Mouse (Mus musculus) MEL (cell line): ENCODE measurements around the gene Galns. TPM values are rescaled to one million over a fixed set of nuclear protein-coding genes. Genes with fewer than 3 reads are reported as not detected.
A peak's percentile ranks its signal among the peaks of the same experiment; 100 is the strongest.

ENCODE experiments used
- DNase-seq: peaks from one replicate; pipeline ENCODE4 v3.0.0; 2011; ENCODE audit warnings: low read depth, low spot score
- H3K27ac ChIP-seq: 2 replicates; pipeline ENCODE4 v1.5.1; 2012; ENCODE audit warnings: low read depth, mild to moderate bottlenecking, control low read depth, low read length, moderate library complexity; ENCODE audit not compliant: control insufficient read depth
- H3K27me3 ChIP-seq, 2 experiments: fragments of 150-350 bp in 1 of 2; sonication (generic) in 1 of 2; 2 replicates each; pipeline ENCODE4 v1.6.1; 2012; ENCODE audit warnings: low read length in 2 of 2, mild to moderate bottlenecking in 2 of 2, improper control_type of control experiment in 1 of 2, moderate library complexity in 1 of 2; ENCODE audit not compliant: insufficient read depth in 2 of 2, control insufficient read depth in 1 of 2
- H3K36me3 ChIP-seq, 2 experiments: 2 replicates each; pipeline ENCODE4 v1.6.1; 2012 to 2014; ENCODE audit warnings: low read length in 2 of 2, improper control_type of control experiment in 1 of 2, inconsistent platforms in 1 of 2, mild to moderate bottlenecking in 1 of 2; ENCODE audit not compliant: insufficient read depth in 2 of 2, control insufficient read depth in 1 of 2
- H3K4me1 ChIP-seq, 2 experiments: fragments of 150-350 bp in 1 of 2; sonication (generic) in 1 of 2; 2 replicates each; pipeline ENCODE4 v1.6.1; 2012; ENCODE audit warnings: low read length in 2 of 2, improper control_type of control experiment in 1 of 2, mild to moderate bottlenecking in 1 of 2; ENCODE audit not compliant: insufficient read depth in 2 of 2, control insufficient read depth in 1 of 2
- H3K4me3 ChIP-seq, 2 experiments: fragments of 150-350 bp in 1 of 2; sonication (generic) in 1 of 2; 2 replicates each; pipeline ENCODE4 v1.5.1; 2012; ENCODE audit warnings: low read depth in 2 of 2, low read length in 2 of 2, mild to moderate bottlenecking in 2 of 2, moderate library complexity in 2 of 2, control low read depth in 1 of 2, improper control_type of control experiment in 1 of 2; ENCODE audit not compliant: control insufficient read depth in 1 of 2, insufficient read depth in 1 of 2
- H3K79me2 ChIP-seq: 2 replicates; pipeline ENCODE4 v1.6.1; 2012; ENCODE audit warnings: mild to moderate bottlenecking, low read length, moderate library complexity; ENCODE audit not compliant: control insufficient read depth, poor library complexity, insufficient read depth
- H3K9ac ChIP-seq: 2 replicates; pipeline ENCODE4 v1.6.1; 2012; ENCODE audit warnings: low read depth, mild to moderate bottlenecking, control low read depth, low read length, moderate library complexity; ENCODE audit not compliant: control insufficient read depth, poor library complexity, severe bottlenecking
- H3K9me3 ChIP-seq: fragments of 150-350 bp; sonication (generic); replicated peaks from 2 replicates; pipeline ENCODE4 v1.6.1; 2012; ENCODE audit warnings: mild to moderate bottlenecking, low read length, improper control_type of control experiment, moderate library complexity; ENCODE audit not compliant: insufficient read depth
- CTCF ChIP-seq, 3 experiments: IDR thresholded peaks in 2 of 3; conservative IDR thresholded peaks in 1 of 3; 2 replicates each; pipeline ENCODE4 v1.5.1; 2011 to 2012; ENCODE audit warnings: low read length in 3 of 3, low read depth in 2 of 3, mild to moderate bottlenecking in 2 of 3, improper control_type of control experiment in 1 of 3, inconsistent platforms in 1 of 3, mixed read lengths in 1 of 3, moderate library complexity in 1 of 3; ENCODE audit not compliant: control insufficient read depth in 1 of 3, insufficient read depth in 1 of 3, poor library complexity in 1 of 3, severe bottlenecking in 1 of 3
- E2F4 ChIP-seq: IDR thresholded peaks from 2 replicates; pipeline ENCODE4 v1.6.1; 2011; ENCODE audit warnings: low read depth, low read length, improper control_type of control experiment, borderline replicate concordance
- ELF1 ChIP-seq: IDR thresholded peaks from 2 replicates; pipeline ENCODE4 v1.6.1; 2014; ENCODE audit warnings: low read depth, mild to moderate bottlenecking, inconsistent platforms, low read length, improper control_type of control experiment, moderate library complexity
- ETS1 ChIP-seq: IDR thresholded peaks from 2 replicates; pipeline ENCODE4 v1.6.1; 2012; ENCODE audit warnings: low read depth, mild to moderate bottlenecking, inconsistent platforms, low read length, improper control_type of control experiment, moderate library complexity
- JUND ChIP-seq: IDR thresholded peaks from 2 replicates; pipeline ENCODE4 v1.6.1; 2011; ENCODE audit warnings: low read depth, mild to moderate bottlenecking, improper control_type of control experiment, low read length
- KAT2A ChIP-seq: conservative IDR thresholded peaks from 2 replicates; pipeline ENCODE4 v1.6.1; 2012; ENCODE audit warnings: low read depth, low read length, improper control_type of control experiment, inconsistent platforms
- MAFK ChIP-seq: IDR thresholded peaks from 2 replicates; pipeline ENCODE4 v1.6.1; 2011; ENCODE audit warnings: low read depth, mild to moderate bottlenecking, low read length, improper control_type of control experiment, borderline replicate concordance
- POLR2A ChIP-seq, 2 experiments: IDR thresholded peaks; 2 replicates each; pipeline ENCODE4 v1.6.1; 2011 to 2012; ENCODE audit warnings: low read length in 2 of 2, mild to moderate bottlenecking in 2 of 2, control low read depth in 1 of 2, improper control_type of control experiment in 1 of 2, low read depth in 1 of 2, moderate library complexity in 1 of 2; ENCODE audit not compliant: control insufficient read depth in 1 of 2, insufficient read depth in 1 of 2, poor library complexity in 1 of 2
- POLR2AphosphoS2 ChIP-seq: IDR thresholded peaks from 2 replicates; pipeline ENCODE4 v1.6.1; 2011; ENCODE audit warnings: low read length, improper control_type of control experiment
- USF2 ChIP-seq, 2 experiments: IDR thresholded peaks; 2 replicates each; pipeline ENCODE4 v1.6.1; 2011 to 2012; ENCODE audit warnings: improper control_type of control experiment in 2 of 2, low read length in 2 of 2, borderline replicate concordance in 1 of 2, inconsistent platforms in 1 of 2, low read depth in 1 of 2, mild to moderate bottlenecking in 1 of 2; ENCODE audit not compliant: insufficient read depth in 1 of 2
- ZKSCAN1 ChIP-seq: IDR thresholded peaks from 2 replicates; pipeline ENCODE4 v1.6.1; 2012; ENCODE audit warnings: low read depth, mild to moderate bottlenecking, inconsistent platforms, low read length, improper control_type of control experiment, moderate library complexity
- polyA plus RNA-seq, 2 experiments: library from polyadenylated mRNA; stranded (reverse) in 1 of 2; unstranded in 1 of 2; fragments of >175 nt in 1 of 2; fragments of >200 nt in 1 of 2; gene quantifications; 2 replicates each; pipeline versions ENCODE4 v1.2.1 to v1.2.4; 2012; ENCODE audit warnings: low replicate concordance in 2 of 2, low read depth in 1 of 2; ENCODE audit not compliant: insufficient read length in 2 of 2, insufficient read depth in 1 of 2, missing spikeins in 1 of 2
- total RNA-seq: library from RNA; depleted of rRNA; stranded (reverse); fragments of 300-350 nt; gene quantifications from 2 replicates; pipeline ENCODE4 v1.2.3, GENCODE M21; 2012

Gene Galns
- total and polyA plus RNA-seq, 3 experiments, result 1.7 to 3.0 TPM; not detected in 1

DNA sequence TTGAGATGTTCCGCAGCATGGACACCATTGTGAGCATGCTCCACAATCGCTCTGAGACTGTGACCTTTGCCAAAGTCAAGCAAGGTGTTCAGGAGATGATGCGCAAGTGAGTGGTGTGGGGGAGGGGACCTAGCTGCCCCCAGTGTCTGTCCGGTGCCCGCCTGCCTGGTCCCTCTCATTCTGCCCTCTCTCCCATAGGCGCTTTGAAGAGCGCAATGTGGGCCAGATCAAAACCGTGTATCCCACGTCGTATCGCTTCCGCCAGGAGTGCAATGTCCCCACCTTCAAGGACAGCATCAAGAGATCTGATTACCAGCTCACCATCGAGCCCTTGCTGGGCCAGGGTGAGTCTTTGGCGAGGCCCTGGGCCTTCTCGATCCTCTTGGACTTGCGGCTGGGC lies 41.3 kb downstream of the Galns start:
- Histone ChIP-seq H3K36me3 (peaks cover 0 to 16% of the 10 kb centered on the region in 2 experiments; a peak in 2 of 4 replicates), H3K4me1 (peaks cover 1 to 20% of the 10 kb centered on the region in 2 experiments; a peak in 3 of 4 replicates), H3K4me3 (no peak overlapping the region; a peak in 1 of 4 replicates)
- DNase-seq, result no peak
- TF ChIP-seq KAT2A (no peak), POLR2A (IDR thresholded peaks at IDR 0.05; ENCODE audit: control insufficient read depth in 1 of 2, insufficient read depth in 1 of 2, low read depth in 1 of 2, low read length in 2 of 2, poor library complexity in 1 of 2) (no peak), USF2 (IDR thresholded peaks at IDR 0.05; ENCODE audit: borderline replicate concordance in 1 of 2, insufficient read depth in 1 of 2, low read depth in 1 of 2, low read length in 2 of 2) (no peak), CTCF (IDR thresholded peaks at IDR 0.05 in 2 of 3, conservative IDR thresholded peaks at IDR 0.05 in 1 of 3; ENCODE audit: control insufficient read depth in 1 of 3, insufficient read depth in 1 of 3, low read depth in 2 of 3, low read length in 3 of 3, poor library complexity in 1 of 3, severe bottlenecking in 1 of 3) (no peak), ETS1 (no peak), ZKSCAN1 (no peak), POLR2AphosphoS2 (no peak), JUND (no peak)
- TF ChIP-seq, all 39 proteins: peak for 0
- Histone ChIP-seq H3K27me3 (no peaks in the 10 kb centered on the region), H3K79me2 (peaks cover 23% of the 10 kb centered on the region), H3K27ac (no peak overlapping the region), H3K9me3 (no peaks in the 10 kb centered on the region), H3K9ac (no peak overlapping the region; the same call in 1 of the 2 replicates)

DNA sequence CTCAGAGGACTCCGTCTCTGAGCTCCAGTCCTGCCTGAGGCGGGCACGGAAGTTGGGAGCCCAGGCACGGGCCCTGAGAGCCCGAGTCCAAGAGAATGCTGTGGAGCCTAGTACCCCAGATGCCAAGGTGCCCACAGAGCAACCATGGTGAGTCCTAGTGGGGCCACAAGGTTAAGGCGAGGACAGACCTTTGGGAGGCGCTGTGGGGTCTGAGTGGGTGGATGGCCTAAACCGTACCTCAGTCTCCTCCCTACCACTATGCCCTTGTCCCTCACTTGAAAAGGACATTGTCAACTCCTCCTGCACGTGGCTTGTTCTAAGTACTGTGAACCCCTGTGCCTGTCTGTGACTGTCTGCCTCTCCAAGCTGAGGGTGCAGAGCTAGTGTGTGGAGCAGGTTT lies 41.9 kb downstream of the Galns start:
- H3K9me3 ChIP-seq, result no peaks in the 10 kb centered on the region
- H3K27me3 ChIP-seq, result no peaks in the 10 kb centered on the region
- peaks cover 0 to 15% of the 10 kb centered on the region in 2 experiments; a peak in 3 of 4 replicates for H3K4me1 ChIP-seq
- no peak for DNase-seq
- peaks cover 23% of the 10 kb centered on the region for H3K79me2 ChIP-seq
- TF ChIP-seq CTCF (IDR thresholded peaks at IDR 0.05 in 2 of 3, conservative IDR thresholded peaks at IDR 0.05 in 1 of 3; ENCODE audit: control insufficient read depth in 1 of 3, insufficient read depth in 1 of 3, low read depth in 2 of 3, low read length in 3 of 3, poor library complexity in 1 of 3, severe bottlenecking in 1 of 3), result peak; percentile 9 to 15 (median 11); a peak in 1 of 6 replicates
- 0 out of 2 replicates have a peak, but pooled peaks have one; percentile 35 for TF ChIP-seq POLR2AphosphoS2
- no peak for TF ChIP-seq MAFK
- no peak for TF ChIP-seq E2F4
- peak overlapping the region; percentile 62 to 90; a peak in 3 of 4 replicates for H3K4me3 ChIP-seq
- peaks cover 0 to 12% of the 10 kb centered on the region in 2 experiments; a peak in 2 of 4 replicates for H3K36me3 ChIP-seq
- no peak overlapping the region for H3K27ac ChIP-seq
- H3K9ac ChIP-seq, result peak overlapping the region; percentile 99

DNA sequence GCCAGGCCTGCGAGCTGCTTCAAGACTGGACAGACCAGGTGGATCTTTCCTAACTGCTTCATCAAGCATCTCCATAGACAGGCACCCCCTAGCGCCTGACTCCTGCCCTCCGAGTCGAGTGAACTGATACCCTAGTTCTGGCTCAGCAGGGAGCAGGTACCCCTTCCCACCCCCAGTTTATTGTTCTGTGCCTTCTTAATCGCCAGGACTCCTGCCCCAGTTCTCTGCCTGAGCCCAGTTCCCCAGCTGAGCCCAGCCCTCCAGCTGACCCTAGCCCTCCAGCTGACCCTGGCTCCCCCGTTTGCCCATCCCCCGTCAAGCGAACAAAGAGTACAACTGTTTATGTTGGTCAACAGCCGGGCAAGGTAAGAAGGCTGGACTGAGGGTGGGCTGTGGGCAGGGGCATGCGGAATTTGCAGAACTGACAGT lies 42.4 kb downstream of the Galns start:
- H3K4me1 ChIP-seq, result peaks cover 0 to 15% of the 10 kb centered on the region in 2 experiments; a peak in 2 of 4 replicates
- TF ChIP-seq ELF1 (no peak), CTCF (IDR thresholded peaks at IDR 0.05 in 2 of 3, conservative IDR thresholded peaks at IDR 0.05 in 1 of 3; ENCODE audit: control insufficient read depth in 1 of 3, insufficient read depth in 1 of 3, low read depth in 2 of 3, low read length in 3 of 3, poor library complexity in 1 of 3, severe bottlenecking in 1 of 3) (peak in 2 of 3 experiments; percentile 9 to 23; a peak in 3 of 6 replicates)
- peak overlapping the region; percentile 88; the same call in 1 of the 2 replicates for H3K27ac ChIP-seq
- DNase-seq, result peak; percentile 42
- no peaks in the 10 kb centered on the region for H3K27me3 ChIP-seq
- H3K36me3 ChIP-seq, result peaks cover 0 to 8% of the 10 kb centered on the region in 2 experiments; a peak in 2 of 4 replicates
- no peaks in the 10 kb centered on the region for H3K9me3 ChIP-seq
- H3K9ac ChIP-seq, result peak overlapping the region; percentile 99
- H3K79me2 ChIP-seq, result peaks cover 23% of the 10 kb centered on the region
- peak overlapping the region; percentile 62 to 90 for H3K4me3 ChIP-seq
